Mouse (Mus musculus) liver, postnatal 0 days (tissue): ENCODE data around the gene Vegfc.

Experiments used
- CTCF ChIP-seq: sonication (generic); IDR thresholded peaks from 2 replicates; pipeline ENCODE4 v1.5.1; 2016; ENCODE audit warnings: antibody characterized with exemption, low read depth
- EP300 ChIP-seq: IDR thresholded peaks from 2 replicates; pipeline ENCODE4 v1.6.1; 2016; ENCODE audit warnings: antibody characterized with exemption, low read depth, mild to moderate bottlenecking

DNA sequence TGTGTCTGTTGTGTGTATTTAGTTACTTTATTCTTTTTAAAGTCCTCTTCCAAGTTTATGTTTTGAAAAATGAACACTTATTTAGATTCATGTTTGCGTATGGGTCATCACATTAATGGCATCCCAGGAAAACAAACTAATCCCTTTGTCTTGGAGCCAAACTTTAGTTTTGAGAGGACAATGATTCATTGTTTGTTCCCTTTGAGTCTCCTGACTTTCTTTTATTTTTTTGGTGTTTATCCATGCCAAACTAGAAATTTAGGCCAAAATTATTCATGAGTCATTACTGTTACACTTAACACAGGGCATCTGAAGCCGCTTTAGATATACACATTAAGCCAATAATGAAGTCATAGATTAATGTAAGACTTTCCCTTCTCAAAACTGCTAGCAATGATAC, 12.5 kb downstream of the Vegfc start:
- TF ChIP-seq CTCF, result no peak
- TF ChIP-seq EP300, result no peak
